Mouse (Mus musculus): Measurements from ENCODE around the gene Notch1.

DNA sequence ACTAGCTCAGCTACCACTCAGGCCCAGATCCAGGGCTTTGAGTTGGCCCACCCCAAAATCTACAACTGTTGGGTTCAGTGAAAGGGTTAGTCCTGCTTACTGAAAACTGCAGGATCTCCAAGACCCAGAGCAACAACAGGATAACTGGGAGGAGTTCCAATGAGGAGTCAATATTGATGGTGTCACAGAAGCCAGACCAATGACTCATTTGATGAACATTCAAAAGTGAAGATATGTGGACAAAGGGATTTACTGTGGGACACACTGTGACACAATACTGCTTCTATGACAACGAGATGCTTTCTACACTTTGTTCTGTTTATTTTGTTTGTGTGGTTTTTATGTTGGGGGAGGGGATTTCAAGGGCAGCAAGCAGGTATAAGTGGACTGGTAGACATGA is 98.3 kb downstream of the Notch1 start:
- TF ChIP-seq EP300 (IDR thresholded peaks at IDR 0.05) (no peak), CTCF (IDR thresholded peaks at IDR 0.05) (no peak)

Data from lung, postnatal 0 days (tissue).